Mouse (Mus musculus) MEL (cell line): ENCODE results near the gene Capn8. TPM values are rescaled to one million over a fixed set of nuclear protein-coding genes. Genes with fewer than 3 reads are reported as not detected.

Experiments
- DNase-seq: peaks from one replicate; pipeline ENCODE4 v3.0.0; 2011; ENCODE audit warnings: low read depth, low spot score
- H3K27ac ChIP-seq: 2 replicates; pipeline ENCODE4 v1.5.1; 2012; ENCODE audit warnings: low read depth, mild to moderate bottlenecking, control low read depth, low read length, moderate library complexity; ENCODE audit not compliant: control insufficient read depth
- H3K27me3 ChIP-seq, 2 experiments: fragments of 150-350 bp in 1 of 2; sonication (generic) in 1 of 2; 2 replicates each; pipeline ENCODE4 v1.6.1; 2012; ENCODE audit warnings: low read length in 2 of 2, mild to moderate bottlenecking in 2 of 2, improper control_type of control experiment in 1 of 2, moderate library complexity in 1 of 2; ENCODE audit not compliant: insufficient read depth in 2 of 2, control insufficient read depth in 1 of 2
- H3K36me3 ChIP-seq, 2 experiments: 2 replicates each; pipeline ENCODE4 v1.6.1; 2012 to 2014; ENCODE audit warnings: low read length in 2 of 2, improper control_type of control experiment in 1 of 2, inconsistent platforms in 1 of 2, mild to moderate bottlenecking in 1 of 2; ENCODE audit not compliant: insufficient read depth in 2 of 2, control insufficient read depth in 1 of 2
- H3K4me1 ChIP-seq, 2 experiments: fragments of 150-350 bp in 1 of 2; sonication (generic) in 1 of 2; 2 replicates each; pipeline ENCODE4 v1.6.1; 2012; ENCODE audit warnings: low read length in 2 of 2, improper control_type of control experiment in 1 of 2, mild to moderate bottlenecking in 1 of 2; ENCODE audit not compliant: insufficient read depth in 2 of 2, control insufficient read depth in 1 of 2
- H3K4me3 ChIP-seq, 2 experiments: fragments of 150-350 bp in 1 of 2; sonication (generic) in 1 of 2; 2 replicates each; pipeline ENCODE4 v1.5.1; 2012; ENCODE audit warnings: low read depth in 2 of 2, low read length in 2 of 2, mild to moderate bottlenecking in 2 of 2, moderate library complexity in 2 of 2, control low read depth in 1 of 2, improper control_type of control experiment in 1 of 2; ENCODE audit not compliant: control insufficient read depth in 1 of 2, insufficient read depth in 1 of 2
- H3K79me2 ChIP-seq: 2 replicates; pipeline ENCODE4 v1.6.1; 2012; ENCODE audit warnings: mild to moderate bottlenecking, low read length, moderate library complexity; ENCODE audit not compliant: control insufficient read depth, poor library complexity, insufficient read depth
- H3K9ac ChIP-seq: 2 replicates; pipeline ENCODE4 v1.6.1; 2012; ENCODE audit warnings: low read depth, mild to moderate bottlenecking, control low read depth, low read length, moderate library complexity; ENCODE audit not compliant: control insufficient read depth, poor library complexity, severe bottlenecking
- H3K9me3 ChIP-seq: fragments of 150-350 bp; sonication (generic); replicated peaks from 2 replicates; pipeline ENCODE4 v1.6.1; 2012; ENCODE audit warnings: mild to moderate bottlenecking, low read length, improper control_type of control experiment, moderate library complexity; ENCODE audit not compliant: insufficient read depth
- E2F4 ChIP-seq: IDR thresholded peaks from 2 replicates; pipeline ENCODE4 v1.6.1; 2011; ENCODE audit warnings: low read depth, low read length, improper control_type of control experiment, borderline replicate concordance
- ELF1 ChIP-seq: IDR thresholded peaks from 2 replicates; pipeline ENCODE4 v1.6.1; 2014; ENCODE audit warnings: low read depth, mild to moderate bottlenecking, inconsistent platforms, low read length, improper control_type of control experiment, moderate library complexity
- GABPA ChIP-seq: IDR thresholded peaks from 2 replicates; pipeline ENCODE4 v1.6.1; 2012; ENCODE audit warnings: low read depth, mild to moderate bottlenecking, inconsistent platforms, low read length, improper control_type of control experiment, moderate library complexity
- GATA1 ChIP-seq: IDR thresholded peaks from 2 replicates; pipeline ENCODE4 v1.6.1; 2011; ENCODE audit warnings: low read depth, low read length, improper control_type of control experiment
- MAX ChIP-seq: IDR thresholded peaks from 2 replicates; pipeline ENCODE4 v1.6.1; 2011; ENCODE audit warnings: low read length, improper control_type of control experiment
- MEF2A ChIP-seq: IDR thresholded peaks from 2 replicates; pipeline ENCODE4 v1.6.1; 2014; ENCODE audit warnings: low read depth, mild to moderate bottlenecking, inconsistent platforms, low read length, improper control_type of control experiment; ENCODE audit not compliant: poor library complexity, insufficient replicate concordance, severe bottlenecking; ENCODE audit errors: extremely low read depth
- MYB ChIP-seq: IDR thresholded peaks from 2 replicates; pipeline ENCODE4 v1.6.1; 2011; ENCODE audit warnings: mild to moderate bottlenecking, low read depth, low read length, improper control_type of control experiment
- MYC ChIP-seq: IDR thresholded peaks from 2 replicates; pipeline ENCODE4 v1.6.1; 2011; ENCODE audit warnings: low read depth, mild to moderate bottlenecking, low read length, improper control_type of control experiment, moderate library complexity
- RCOR1 ChIP-seq: IDR thresholded peaks from 2 replicates; pipeline ENCODE4 v1.6.1; 2012; ENCODE audit warnings: low read depth, mild to moderate bottlenecking, inconsistent platforms, low read length, improper control_type of control experiment
- TCF12 ChIP-seq: IDR thresholded peaks from 2 replicates; pipeline ENCODE4 v1.6.1; 2014; ENCODE audit warnings: low read depth, mild to moderate bottlenecking, inconsistent platforms, low read length, improper control_type of control experiment, moderate library complexity
- UBTF ChIP-seq: IDR thresholded peaks from 2 replicates; pipeline ENCODE4 v1.6.1; 2012; ENCODE audit warnings: low read depth, mild to moderate bottlenecking, inconsistent platforms, low read length, improper control_type of control experiment, moderate library complexity, borderline replicate concordance; ENCODE audit not compliant: insufficient read depth
- ZMIZ1 ChIP-seq: IDR thresholded peaks from 2 replicates; pipeline ENCODE4 v1.6.1; 2012; ENCODE audit warnings: low read depth, mild to moderate bottlenecking, inconsistent platforms, low read length, improper control_type of control experiment, moderate library complexity
- polyA plus RNA-seq, 2 experiments: library from polyadenylated mRNA; stranded (reverse) in 1 of 2; unstranded in 1 of 2; fragments of >175 nt in 1 of 2; fragments of >200 nt in 1 of 2; gene quantifications; 2 replicates each; pipeline versions ENCODE4 v1.2.1 to v1.2.4; 2012; ENCODE audit warnings: low replicate concordance in 2 of 2, low read depth in 1 of 2; ENCODE audit not compliant: insufficient read length in 2 of 2, insufficient read depth in 1 of 2, missing spikeins in 1 of 2
- total RNA-seq: library from RNA; depleted of rRNA; stranded (reverse); fragments of 300-350 nt; gene quantifications from 2 replicates; pipeline ENCODE4 v1.2.3, GENCODE M21; 2012

The Capn8 gene
- total and polyA plus RNA-seq, 3 experiments = not detected

GRCm38 (mm10) chr1:182605330-182606150 lies 40.7 kb downstream of the Capn8 start:
- no peak for TF ChIP-seq E2F4
- TF ChIP-seq TCF12 = no peak
- TF ChIP-seq, all 39 proteins: peak for 0
- no peaks in the 10 kb centered on the region for H3K79me2 ChIP-seq
- no peaks in the 10 kb centered on the region for H3K9me3 ChIP-seq
- H3K27ac ChIP-seq = no peak overlapping the region
- H3K9ac ChIP-seq = no peak overlapping the region
- H3K27me3 ChIP-seq = no peaks in the 10 kb centered on the region
- no peak for DNase-seq
- H3K4me1 ChIP-seq = no peaks in the 10 kb centered on the region
- H3K4me3 ChIP-seq = no peak overlapping the region
- H3K36me3 ChIP-seq = no peaks in the 10 kb centered on the region

DNA sequence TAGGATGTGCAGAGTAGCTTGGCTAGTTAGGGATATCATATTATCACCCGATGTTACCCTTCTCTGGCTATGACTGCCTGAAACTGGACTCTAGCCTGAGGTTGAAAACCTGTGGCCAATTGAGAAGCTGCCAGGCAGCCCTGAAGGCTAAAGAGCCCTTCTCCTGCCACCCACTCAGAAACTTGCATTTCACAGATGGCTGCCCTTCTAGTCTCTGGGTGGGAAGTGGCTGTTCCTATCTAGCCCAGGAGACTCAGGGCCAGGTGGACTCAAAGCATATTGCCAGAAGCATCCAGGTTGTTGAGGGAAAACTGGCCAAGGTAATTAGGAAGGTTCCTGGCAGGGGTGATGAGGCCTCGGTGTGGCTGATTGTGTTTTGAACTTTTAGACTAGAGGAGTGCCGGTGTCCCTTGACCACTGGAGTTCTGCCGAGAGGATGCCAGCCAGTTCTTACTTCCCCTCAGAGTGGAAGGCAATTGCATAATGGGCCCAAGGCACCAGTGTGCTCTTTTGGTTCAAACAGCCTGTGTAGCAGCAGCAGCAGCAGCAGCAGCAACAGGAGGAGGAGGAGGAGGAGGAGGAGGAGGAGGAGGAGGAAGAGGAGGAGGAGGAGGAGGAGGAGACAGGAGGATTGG lies 45.0 kb downstream of the Capn8 start:
- Histone ChIP-seq H3K27ac (no peak overlapping the region), H3K27me3 (no peaks in the 10 kb centered on the region), H3K9me3 (no peaks in the 10 kb centered on the region), H3K4me1 (no peaks in the 10 kb centered on the region), H3K9ac (no peak overlapping the region), H3K4me3 (no peak overlapping the region), H3K79me2 (no peaks in the 10 kb centered on the region), H3K36me3 (no peaks in the 10 kb centered on the region)
- TF ChIP-seq MAX = no peak
- no peak for TF ChIP-seq ELF1
- no peak for DNase-seq

GRCm38 (mm10) chr1:182615465-182615864 lies 50.7 kb downstream of the Capn8 start:
- H3K36me3 ChIP-seq = no peaks in the 10 kb centered on the region
- no peaks in the 10 kb centered on the region for H3K27me3 ChIP-seq
- no peaks in the 10 kb centered on the region for H3K79me2 ChIP-seq
- H3K4me3 ChIP-seq = no peak overlapping the region
- no peak for DNase-seq
- H3K9me3 ChIP-seq = no peaks in the 10 kb centered on the region
- no peak for TF ChIP-seq MYC
- TF ChIP-seq GABPA = no peak
- TF ChIP-seq GATA1 = no peak
- no peak for TF ChIP-seq MEF2A
- TF ChIP-seq TCF12 = no peak
- TF ChIP-seq MYB = no peak
- no peak for TF ChIP-seq RCOR1
- TF ChIP-seq E2F4 = no peak
- TF ChIP-seq ZMIZ1 = no peak
- no peak for TF ChIP-seq UBTF
- TF ChIP-seq, all 39 proteins: peak for 0
- H3K9ac ChIP-seq = no peak overlapping the region
- H3K4me1 ChIP-seq = no peaks in the 10 kb centered on the region
- H3K27ac ChIP-seq = no peak overlapping the region
